Mouse (Mus musculus): ENCODE data around the gene Btbd35f22. TPM values are rescaled to one million over a fixed set of nuclear protein-coding genes. Genes with fewer than 3 reads are reported as not detected.
"Not testable (repeated sequence)": the region's sequence is repeated elsewhere in the genome, so short reads cannot be mapped to it uniquely, and the experiment has no call there.

Btbd35f22 gene
- total RNA-seq (2021), result not detected
- long read RNA-seq, experiment 1, result 0 reads
- long read RNA-seq, experiment 2, result 0 reads

DNA sequence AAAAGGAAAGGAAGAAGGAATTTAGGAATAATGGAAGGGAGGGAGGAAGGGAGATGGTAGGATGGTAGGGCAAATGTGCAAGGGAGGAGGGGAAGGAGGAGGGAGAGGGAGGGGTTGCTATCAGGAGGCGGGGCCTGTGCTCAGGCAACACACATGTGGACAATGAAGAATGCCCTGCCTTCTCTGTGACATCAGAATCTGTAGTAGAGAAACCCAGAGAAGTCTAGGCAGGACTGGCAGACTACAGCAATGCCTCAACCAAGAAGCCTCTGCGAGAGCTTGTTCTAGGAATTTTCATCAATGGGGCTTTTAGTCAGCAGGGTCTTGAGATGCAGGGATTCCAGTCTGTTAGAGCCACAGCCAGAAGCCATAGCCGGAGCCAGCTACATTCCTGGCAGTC lies at the start of gene Btbd35f22:
Gene Btbd35f22 (plus strand): TSS at position 301 of the 400 bp plus-strand sequence.
- intact Hi-C loops (cut with DNase I; ENCODE audit: low total_unique reads); DNase-seq: not testable (repeated sequence)

Other genes starting within 250 kb of the Btbd35f22 start
- gene Gm21637, start 85.8 kb upstream of the Btbd35f22 start, total RNA-seq (2021), result not detected
- not detected for gene Btbd35f2, start 230.6 kb downstream of the Btbd35f22 start, total RNA-seq (2021)